Mouse (Mus musculus) common myeloid progenitor, adult 5-6 weeks (primary cell): ENCODE data around the gene Zbtb21. TPM values are rescaled to one million over a fixed set of nuclear protein-coding genes. Genes with fewer than 3 reads are reported as not detected.

Experiments
- ATAC-seq: replicated peaks from 2 replicates; pipeline ENCODE4 v1.8.0; 2016; ENCODE audit warnings: low read depth, mild to moderate bottlenecking, moderate TSS enrichment, inconsistent platforms; ENCODE audit not compliant: poor library complexity, severe bottlenecking
- total RNA-seq: library from RNA; stranded (forward); fragments of 200-1000, 187-1606 nt; gene quantifications from 2 replicates; pipeline ENCODE4 v1.2.3, GENCODE M21; 2017

The Zbtb21 gene
- total RNA-seq, 1 experiment from 2014 or later: 20.9 TPM

- no peak for ATAC-seq
These were observed 12.4 kb downstream of the Zbtb21 start for GRCm38 (mm10) chr16:97950061-97950460.

DNA sequence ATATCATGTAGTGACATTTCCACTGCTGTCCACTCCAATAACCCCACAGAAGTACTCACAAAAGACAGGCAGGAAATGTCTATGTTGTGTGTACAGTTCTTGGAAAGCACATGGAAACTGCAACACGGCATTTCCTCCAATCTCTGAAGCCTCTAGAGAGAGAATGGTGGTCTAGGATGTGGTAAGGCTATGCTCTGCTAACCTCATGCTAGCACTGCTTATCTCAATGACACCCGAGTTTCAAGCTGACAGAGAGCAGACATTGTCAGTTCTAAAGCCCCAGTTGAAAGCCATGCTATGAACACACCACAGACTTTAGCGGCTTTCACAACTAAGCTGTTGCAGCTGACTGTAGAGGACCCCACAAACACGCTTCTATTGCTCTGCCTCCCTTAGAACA lies 13.6 kb downstream of the Zbtb21 start:
- peak; percentile 40 for ATAC-seq

DNA sequence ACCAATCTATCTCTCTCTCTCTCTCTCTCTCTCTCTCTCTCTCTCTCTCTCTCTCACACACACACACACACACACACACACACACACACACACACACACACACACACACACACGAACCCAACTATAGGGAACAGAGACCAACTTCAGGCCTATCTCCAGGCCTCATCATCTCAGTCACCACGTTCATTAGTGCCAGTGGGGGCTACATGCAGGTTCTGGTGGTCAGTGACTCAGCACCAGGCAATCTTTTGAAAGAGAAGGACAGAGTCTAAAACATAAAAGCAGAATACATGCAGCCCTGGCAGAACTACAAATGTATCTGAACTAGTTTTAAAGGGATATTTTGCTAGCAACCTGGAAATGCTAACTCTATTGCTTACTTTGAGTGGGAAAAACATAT lies 15.4 kb downstream of the Zbtb21 start:
- peak; percentile 62; the same call in 1 of the 2 replicates for ATAC-seq

GRCm38 (mm10) chr16:97941844-97942243 lies 20.6 kb downstream of the Zbtb21 start:
- ATAC-seq: no peak

- no peak for ATAC-seq
These were observed 21.9 kb downstream of the Zbtb21 start for GRCm38 (mm10) chr16:97940471-97940973.

DNA sequence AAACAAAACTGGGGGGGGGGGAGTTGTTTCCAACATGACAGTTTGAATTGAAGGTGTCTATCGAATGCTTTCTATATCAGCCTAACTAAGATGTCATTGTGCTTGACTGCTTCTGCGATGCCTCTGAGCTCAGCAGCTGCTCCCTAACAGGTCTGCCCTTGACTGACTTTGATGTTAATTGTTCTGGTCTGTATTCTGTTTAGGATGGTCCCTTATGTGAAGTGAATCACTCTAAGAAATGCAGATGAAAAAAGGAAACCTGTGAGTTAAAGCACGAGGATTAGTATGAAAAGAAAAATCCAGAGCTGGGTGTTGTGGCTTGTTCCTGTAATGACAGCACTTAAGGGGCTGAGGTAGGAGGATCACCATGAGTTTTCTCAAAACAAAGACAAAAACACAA lies 26.6 kb downstream of the Zbtb21 start:
- no peak for ATAC-seq

DNA sequence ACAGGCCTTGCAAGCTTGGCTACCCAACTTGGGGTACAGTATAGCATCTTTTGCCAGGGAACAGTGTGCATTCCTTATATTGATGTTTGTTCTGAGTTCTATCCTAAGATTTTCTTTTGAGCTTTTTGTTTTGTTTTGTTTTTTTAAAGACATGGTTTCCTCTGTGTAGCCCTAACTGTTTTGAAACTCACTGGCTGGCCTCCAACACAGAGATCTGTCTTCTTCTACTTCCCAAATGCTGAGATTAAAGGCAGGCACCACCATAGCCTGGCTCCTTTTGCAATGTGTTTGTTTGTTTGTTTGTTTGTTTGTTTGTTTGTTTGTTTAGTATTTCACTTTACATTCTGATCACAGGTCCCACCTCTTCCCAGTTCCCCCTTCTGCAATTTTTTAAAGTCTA lies 32.2 kb downstream of the Zbtb21 start:
- no peak for ATAC-seq

DNA sequence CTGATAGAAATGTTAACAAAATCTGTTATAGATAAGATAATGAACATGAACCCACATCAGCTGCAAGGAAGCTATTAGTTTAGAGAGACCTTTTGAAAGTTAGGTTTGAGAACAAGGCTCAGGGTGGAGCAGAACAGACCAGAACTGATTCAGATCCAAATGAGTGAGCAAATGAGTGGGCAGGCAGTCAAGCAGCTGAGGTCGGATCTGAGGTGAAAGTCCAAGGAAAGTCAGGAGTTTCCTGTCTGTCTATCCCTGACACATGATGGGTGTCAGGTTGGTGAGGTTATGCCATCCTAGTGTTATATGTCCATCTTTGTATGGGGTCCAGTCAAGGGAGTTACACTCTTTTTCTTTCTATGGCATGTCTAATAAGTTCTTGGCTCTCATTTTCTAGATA lies 32.9 kb downstream of the Zbtb21 start:
- ATAC-seq: no peak

GRCm38 (mm10) chr16:97927331-97927938 lies 35.0 kb downstream of the Zbtb21 start:
- no peak for ATAC-seq

- no peak for ATAC-seq
These were observed 36.0 kb downstream of the Zbtb21 start for GRCm38 (mm10) chr16:97926381-97926780.

GRCm38 (mm10) chr16:97925760-97926159 lies 36.7 kb downstream of the Zbtb21 start:
- no peak for ATAC-seq

- no peak for ATAC-seq
These were observed 38.7 kb downstream of the Zbtb21 start for GRCm38 (mm10) chr16:97923700-97924099.

DNA sequence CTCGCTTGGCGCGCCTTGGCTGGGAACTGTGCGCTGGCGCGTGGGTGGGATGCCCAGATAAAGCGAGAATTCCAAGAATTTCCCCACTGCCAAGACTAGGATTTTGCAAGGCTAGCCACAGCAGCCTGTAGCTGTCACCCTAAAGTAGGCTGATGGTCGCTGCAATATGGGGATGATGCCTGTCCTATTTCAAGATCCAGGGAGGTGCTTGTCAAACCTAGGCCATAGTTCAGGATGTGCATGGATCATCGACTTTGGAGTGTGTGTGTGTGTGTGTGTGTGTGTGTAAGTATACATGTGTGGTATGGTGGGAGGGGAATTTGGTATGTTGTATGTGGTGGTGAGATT lies 39.7 kb downstream of the Zbtb21 start:
- ATAC-seq: peak; percentile 13

DNA sequence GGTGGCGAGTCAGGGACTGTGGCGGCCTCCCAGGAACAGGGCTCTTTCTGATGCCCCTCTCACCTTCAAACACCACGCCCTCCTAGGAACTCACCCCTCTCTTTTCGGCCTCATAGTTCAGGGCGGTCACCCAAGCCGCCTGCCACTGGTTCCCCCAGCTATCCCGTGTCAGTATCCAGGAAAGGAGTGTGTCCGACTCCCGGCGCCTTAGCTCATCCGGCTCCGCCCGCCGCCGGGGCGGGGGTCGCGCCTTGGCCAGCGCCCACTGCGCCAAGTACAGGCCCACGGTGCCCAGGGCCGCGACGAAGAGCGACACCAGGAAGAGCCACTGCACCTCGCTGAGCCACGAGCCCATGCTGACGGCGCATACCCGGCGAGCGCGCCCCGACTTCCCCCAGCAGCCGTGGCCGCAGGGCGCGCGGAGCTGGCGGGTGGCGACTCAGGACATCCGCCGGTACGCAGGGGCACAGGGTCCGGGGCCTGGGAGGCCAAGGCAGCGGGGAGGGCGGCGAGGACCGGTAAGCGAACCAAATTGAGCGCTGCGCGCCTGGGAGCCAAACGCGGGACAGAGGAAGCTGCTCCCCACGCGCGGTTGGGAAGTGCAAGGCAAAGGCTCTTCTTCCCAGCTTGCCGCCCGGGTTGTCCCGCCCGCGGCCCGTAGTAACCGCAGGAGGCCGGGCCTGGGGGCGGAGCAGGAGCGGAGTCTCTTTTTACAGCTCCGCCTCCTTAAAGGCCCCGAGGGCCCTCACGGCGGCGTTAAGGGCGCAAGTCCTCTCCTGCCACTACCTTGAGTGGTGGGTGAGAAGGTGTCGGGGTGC lies 40.3 kb downstream of the Zbtb21 start:
- ATAC-seq: peak; percentile 93

DNA sequence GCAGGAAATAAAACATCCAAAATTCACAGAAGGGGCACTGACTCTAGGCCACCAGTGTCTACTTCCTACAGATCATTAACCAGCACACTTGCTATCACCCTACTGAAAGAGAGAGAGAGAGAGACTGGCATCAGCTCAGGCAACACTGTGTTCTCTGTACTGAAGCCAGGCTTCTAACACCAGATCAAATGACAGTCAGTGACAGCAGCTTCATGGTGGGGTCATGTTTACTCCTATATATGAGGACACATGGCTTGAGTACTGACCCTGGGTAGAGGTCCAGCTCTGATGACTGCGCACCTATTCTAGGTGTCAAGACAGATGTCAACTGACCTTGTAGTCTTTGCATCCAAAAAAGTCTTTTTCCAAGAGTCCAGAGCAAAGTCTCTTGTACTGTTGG lies 41.8 kb downstream of the Zbtb21 start:
- ATAC-seq: 0 out of 2 replicates have a peak, but pooled peaks have one; percentile 4

DNA sequence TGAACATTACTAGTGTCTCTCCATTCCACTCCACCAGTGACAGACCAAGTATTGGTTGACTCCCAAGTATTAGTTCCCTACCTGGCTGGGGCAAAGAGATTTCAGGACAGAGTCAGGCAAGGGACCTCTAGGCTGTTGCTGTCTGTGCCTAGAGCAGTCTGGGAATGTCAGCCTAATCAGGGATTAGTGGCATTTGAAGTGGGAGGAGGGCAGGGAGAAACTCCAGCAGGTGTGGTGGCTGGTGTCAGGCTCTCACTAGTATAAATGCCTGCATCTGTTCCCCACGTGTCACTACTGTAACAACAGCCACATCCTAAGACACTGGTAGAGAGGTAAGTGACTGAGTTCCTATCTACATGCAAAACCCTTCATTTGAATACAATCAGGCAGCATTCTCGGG lies 42.6 kb downstream of the Zbtb21 start:
- no peak for ATAC-seq

DNA sequence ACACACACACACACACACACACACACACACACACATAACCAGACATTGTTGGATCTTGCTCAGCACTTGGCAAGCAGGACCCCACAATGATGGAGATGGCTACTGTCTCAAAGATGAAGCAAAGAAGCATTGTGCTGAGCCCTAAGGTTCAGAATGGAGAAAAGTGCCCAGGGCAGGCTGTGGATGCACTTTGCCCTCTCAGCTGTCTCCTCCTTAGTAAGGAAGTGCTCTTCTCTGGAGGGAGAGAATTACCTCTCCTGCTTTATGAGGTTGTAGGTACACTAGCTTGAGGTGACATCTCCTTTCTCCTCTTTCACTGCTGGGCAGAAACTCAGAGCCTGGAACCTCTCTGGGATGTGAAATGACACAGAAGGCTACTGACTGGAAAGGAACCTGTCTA lies 49.5 kb downstream of the Zbtb21 start:
- ATAC-seq: no peak

GRCm38 (mm10) chr16:97909356-97909755 lies 53.1 kb downstream of the Zbtb21 start:
- ATAC-seq: no peak

- ATAC-seq: peak; percentile 87
These were observed 54.9 kb downstream of the Zbtb21 start for GRCm38 (mm10) chr16:97907496-97907895.

DNA sequence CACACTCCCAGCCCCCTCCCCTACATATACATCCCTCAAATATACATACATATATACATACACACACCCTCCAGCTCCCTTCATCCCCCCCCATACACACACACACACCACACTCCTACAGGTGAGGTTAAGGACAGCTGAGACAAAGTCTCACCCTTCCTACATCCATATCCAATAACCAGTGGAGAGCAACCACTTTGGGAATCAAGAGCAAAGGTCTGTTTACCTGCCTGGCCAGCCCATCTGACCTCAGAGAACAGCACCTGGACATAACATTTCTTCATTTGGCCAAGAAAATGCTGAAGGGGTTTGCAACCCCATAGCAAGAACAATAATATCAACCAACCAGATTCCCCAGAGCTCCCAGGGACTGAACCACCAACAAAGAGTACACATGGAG lies 56.1 kb downstream of the Zbtb21 start:
- no peak for ATAC-seq

GRCm38 (mm10) chr16:97905449-97905991 lies 56.9 kb downstream of the Zbtb21 start:
- ATAC-seq: no peak
